Comparison of ENCODE assay signal across 26 mouse cellular contexts in the genomic region with DNA sequence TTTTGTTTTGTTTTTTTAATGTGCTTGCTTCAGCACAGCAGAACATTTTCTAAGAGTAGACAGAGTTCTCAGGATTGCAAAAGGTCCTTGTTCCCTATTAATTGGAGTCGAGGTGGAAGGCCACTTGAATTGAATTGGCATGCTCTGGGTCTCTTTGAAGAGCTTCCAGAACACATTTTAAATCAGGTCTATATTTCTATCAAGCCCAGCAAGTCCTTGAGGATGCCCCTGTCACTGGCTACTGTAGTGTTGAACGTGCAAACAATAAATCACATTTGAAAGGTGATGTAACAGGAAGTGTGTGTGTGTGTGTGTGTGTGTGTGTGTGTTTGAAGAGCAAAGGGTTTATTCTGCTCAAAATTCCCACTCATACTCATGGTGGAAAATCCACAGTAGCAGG.
"Had no signal": no experiment of that assay in that cellular context is flagged by ENCODE, and none has a peak within 500 bp of the region (broad histone marks: within the 10 kb centered on the region; RNA-seq: fewer than 3 reads in every experiment).

No protein-coding gene starts in this region.

- H3K27me3 ChIP-seq: heart, embryonic 13.5 days; heart, embryonic 15.5 days; hindbrain, embryonic 13.5 days; hindbrain, embryonic 15.5 days; kidney, embryonic 15.5 days; limb, embryonic 13.5 days; limb, embryonic 15.5 days had no signal

- H3K4me3 ChIP-seq: gastrocnemius, adult 2 months; heart, embryonic 10.5 days; heart, embryonic 13.5 days; heart, embryonic 15.5 days; hindbrain, embryonic 13.5 days; hindbrain, embryonic 15.5 days; kidney, embryonic 15.5 days; limb, embryonic 13.5 days; limb, embryonic 15.5 days had no signal

- H3K27ac ChIP-seq: gastrocnemius, adult 2 months; heart, embryonic 10.5 days; heart, embryonic 13.5 days; heart, embryonic 15.5 days; hindbrain, embryonic 13.5 days; hindbrain, embryonic 15.5 days; hindbrain, postnatal 0 days; kidney, embryonic 15.5 days; kidney, postnatal 0 days; limb, embryonic 13.5 days; limb, embryonic 15.5 days had no signal

- H3K36me3 ChIP-seq: heart, embryonic 10.5 days; heart, embryonic 13.5 days; heart, embryonic 15.5 days; hindbrain, embryonic 13.5 days; hindbrain, embryonic 15.5 days; kidney, embryonic 15.5 days; limb, embryonic 13.5 days; limb, embryonic 15.5 days had no signal

- ATAC-seq: hindbrain, postnatal 0 days; intestine, embryonic 16.5 days had no signal

- H3K9me3 ChIP-seq: heart, embryonic 10.5 days; heart, embryonic 13.5 days; heart, embryonic 15.5 days; hindbrain, embryonic 13.5 days; hindbrain, embryonic 15.5 days; kidney, embryonic 15.5 days; limb, embryonic 13.5 days; limb, embryonic 15.5 days had no signal

- H3K9ac ChIP-seq: heart, embryonic 13.5 days; heart, embryonic 15.5 days; hindbrain, embryonic 13.5 days; hindbrain, embryonic 15.5 days; kidney, embryonic 15.5 days; limb, embryonic 13.5 days; limb, embryonic 15.5 days had no signal

- H3K4me2 ChIP-seq: heart, embryonic 13.5 days; heart, embryonic 15.5 days; hindbrain, embryonic 13.5 days; hindbrain, embryonic 15.5 days; kidney, embryonic 15.5 days; limb, embryonic 13.5 days; limb, embryonic 15.5 days; liver, embryonic 11.5 days had no signal

- H3K4me1 ChIP-seq: heart, embryonic 10.5 days; hindbrain, embryonic 13.5 days; hindbrain, embryonic 15.5 days; kidney, embryonic 15.5 days; limb, embryonic 13.5 days; limb, embryonic 15.5 days had no signal

- DNase-seq: gastrocnemius, adult 2 months; gastrocnemius, postnatal 10 days; gastrocnemius, postnatal 25 days; heart, adult 18-20 months; heart, postnatal 14 days; heart, postnatal 36 days; kidney, adult 11 months; kidney, adult 2 months; kidney, adult 9 months; kidney, postnatal 14 days; kidney, postnatal 36 days; layer of hippocampus, adult 9-11 months; layer of hippocampus, postnatal 36 days; left cerebral cortex, postnatal 4 days had no signal
